Mouse (Mus musculus) hindbrain, embryonic 16.5 days (tissue): ENCODE data around the gene Olfr1211. TPM values are rescaled to one million over a fixed set of nuclear protein-coding genes. Genes with fewer than 3 reads are reported as not detected.

Source experiments
- ATAC-seq: fragments of 200-750 bp; cut with Nextera tagmentation; 2 replicates; pipeline ENCODE4 v1.8.0; 2017; ENCODE audit warnings: moderate TSS enrichment, moderate library complexity
- H3K27ac ChIP-seq: fragments of 300-500 bp; sonication (generic); 2 replicates; pipeline ENCODE4 v1.5.1; 2014; ENCODE audit warnings: low read depth, mild to moderate bottlenecking, control low read depth, low read length, moderate library complexity
- H3K27me3 ChIP-seq: fragments of 300-500 bp; sonication (generic); replicated peaks from 2 replicates; pipeline ENCODE4 v1.6.1; 2014; ENCODE audit warnings: low read length; ENCODE audit not compliant: control insufficient read depth, insufficient read depth
- H3K36me3 ChIP-seq: fragments of 300-500 bp; sonication (generic); 2 replicates; pipeline ENCODE4 v1.6.1; 2014; ENCODE audit warnings: mild to moderate bottlenecking, low read length, moderate library complexity, mixed read lengths; ENCODE audit not compliant: control insufficient read depth, insufficient read depth
- H3K4me1 ChIP-seq: fragments of 300-500 bp; sonication (generic); 2 replicates; pipeline ENCODE4 v1.6.1; 2014; ENCODE audit warnings: low read depth, low read length; ENCODE audit not compliant: control insufficient read depth, insufficient read depth
- H3K4me2 ChIP-seq: fragments of 300-500 bp; sonication (generic); 2 replicates; pipeline ENCODE4 v1.6.1; 2014; ENCODE audit warnings: mild to moderate bottlenecking, low read length, control low read depth, moderate library complexity
- H3K4me3 ChIP-seq: fragments of 300-500 bp; sonication (generic); 2 replicates; pipeline ENCODE4 v1.5.1; 2014; ENCODE audit warnings: mild to moderate bottlenecking, low read length, control low read depth, moderate library complexity
- H3K9ac ChIP-seq: fragments of 300-500 bp; sonication (generic); 2 replicates; pipeline ENCODE4 v1.6.1; 2014; ENCODE audit warnings: low read depth, mild to moderate bottlenecking, control low read depth, low read length, moderate library complexity
- H3K9me3 ChIP-seq: fragments of 300-500 bp; sonication (generic); 2 replicates; pipeline ENCODE4 v1.6.1; 2014; ENCODE audit warnings: mild to moderate bottlenecking, low read length, moderate library complexity; ENCODE audit not compliant: control insufficient read depth
- WGBS: fragments of 180-500 bp; shearing (Covaris S2); extraction: QIAGEN DNeasy Blood & Tissue Kit; methylation state at CpG from one replicate; pipeline ENCODE4 v1.1.7; 2014; 5-methylcytosine and 5-hydroxymethylcytosine counted together
- polyA plus RNA-seq: library from polyadenylated mRNA; unstranded; fragments of >200 nt; fragmentation: Nextera tagmentation; extraction: Ambion mirVana; gene quantifications from 2 replicates; pipeline ENCODE4 v1.2.1, GENCODE M21; 2015

The Olfr1211 gene
- polyA plus RNA-seq, result not detected in 2 replicates

DNA sequence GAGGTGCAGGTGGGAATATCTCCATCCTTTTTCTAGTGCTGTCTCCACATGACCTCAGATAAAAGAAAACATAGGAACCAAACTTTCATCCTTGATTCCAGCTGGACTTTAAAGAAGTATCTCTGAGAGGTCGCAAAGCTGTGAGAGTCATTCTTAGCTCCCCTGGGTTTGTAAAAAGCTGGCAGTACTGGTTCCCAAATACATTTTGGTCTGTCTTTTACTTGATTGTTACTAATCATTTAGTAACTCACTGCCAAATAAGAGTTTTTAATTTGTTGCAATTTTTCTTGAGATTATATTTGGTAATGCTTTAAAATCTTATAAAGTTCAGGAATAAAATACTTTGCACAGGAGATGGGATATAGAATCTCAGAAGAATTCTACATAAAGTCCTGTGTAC is at the start of gene Olfr1211:
Olfr1211 (minus strand) TSS at position 101 of the 400 bp plus-strand sequence.
- WGBS, result 97% methylated on average over 1 of the region's 1 CpGs
- no peak within 1 kb of the TSS for H3K4me2 ChIP-seq
- ATAC-seq, result no peak
- H3K36me3 ChIP-seq, result no peaks in the 10 kb centered on the region
- H3K4me1 ChIP-seq, result no peaks in the 10 kb centered on the region
- no peak within 1 kb of the TSS for H3K27ac ChIP-seq
- no peak within 1 kb of the TSS for H3K9ac ChIP-seq
- no peaks in the 10 kb centered on the region for H3K9me3 ChIP-seq
- no peak within 1 kb of the TSS for H3K4me3 ChIP-seq
- no peaks in the 10 kb centered on the region for H3K27me3 ChIP-seq

DNA sequence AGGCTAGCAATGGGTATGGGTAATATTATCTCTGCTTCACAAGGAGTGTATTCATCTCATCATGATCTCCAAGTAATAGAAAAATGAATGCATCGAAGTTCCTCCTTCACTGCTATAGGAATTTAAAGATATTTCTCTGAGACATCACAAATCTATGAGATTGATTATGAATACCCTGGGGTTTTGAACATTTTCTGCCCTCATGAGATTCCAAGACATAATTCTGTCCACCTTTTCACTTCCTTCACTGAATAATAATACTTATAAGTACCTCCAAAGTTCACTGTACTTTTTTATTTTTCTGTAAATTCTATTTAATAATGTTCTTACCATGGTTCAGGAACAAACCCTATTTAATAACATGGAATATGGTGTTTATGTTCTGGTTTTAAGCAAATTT is 42.3 kb upstream of the Olfr1211 start, which contains the start of gene Gm13762:
Gm13762 (minus strand) TSS at position 101 of the 400 bp plus-strand sequence.
- Histone ChIP-seq H3K4me1 (no peaks in the 10 kb centered on the region), H3K27ac (no peak within 1 kb of the TSS), H3K4me2 (no peak within 1 kb of the TSS), H3K27me3 (no peaks in the 10 kb centered on the region), H3K4me3 (no peak within 1 kb of the TSS), H3K9me3 (no peaks in the 10 kb centered on the region), H3K36me3 (no peaks in the 10 kb centered on the region), H3K9ac (no peak within 1 kb of the TSS)
- WGBS, result 91% methylated on average over 1 of the region's 1 CpGs
- ATAC-seq, result no peak

DNA sequence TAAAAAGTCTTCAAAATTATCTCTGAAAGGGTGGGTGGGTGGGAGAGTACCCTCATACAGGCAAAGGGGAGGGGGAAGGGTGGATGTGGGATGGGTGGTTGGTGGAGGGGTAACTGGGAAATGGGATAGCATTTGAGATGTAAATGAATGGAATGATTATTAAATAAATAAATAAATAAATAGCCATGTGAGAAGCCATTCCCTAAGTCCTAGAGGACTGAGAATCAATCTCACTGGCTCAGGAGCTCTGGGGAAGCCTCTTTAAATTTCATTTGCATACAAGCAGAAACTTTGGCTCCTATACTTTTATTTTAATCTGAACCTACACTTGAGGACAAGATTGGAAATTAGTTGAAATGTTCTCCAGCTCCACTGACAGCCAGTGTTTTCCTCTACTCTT is 15.8 kb upstream of the Olfr1211 start, which contains the start of gene Olfr1212:
Olfr1212 (plus strand) TSS at position 301 of the 400 bp plus-strand sequence.
- no peak within 1 kb of the TSS for H3K4me2 ChIP-seq
- no peak within 1 kb of the TSS for H3K9ac ChIP-seq
- H3K27ac ChIP-seq, result no peak within 1 kb of the TSS
- no peaks in the 10 kb centered on the region for H3K4me1 ChIP-seq
- no peaks in the 10 kb centered on the region for H3K9me3 ChIP-seq
- no peaks in the 10 kb centered on the region for H3K36me3 ChIP-seq
- ATAC-seq, result no peak
- H3K27me3 ChIP-seq, result no peaks in the 10 kb centered on the region
- no peak within 1 kb of the TSS for H3K4me3 ChIP-seq

DNA sequence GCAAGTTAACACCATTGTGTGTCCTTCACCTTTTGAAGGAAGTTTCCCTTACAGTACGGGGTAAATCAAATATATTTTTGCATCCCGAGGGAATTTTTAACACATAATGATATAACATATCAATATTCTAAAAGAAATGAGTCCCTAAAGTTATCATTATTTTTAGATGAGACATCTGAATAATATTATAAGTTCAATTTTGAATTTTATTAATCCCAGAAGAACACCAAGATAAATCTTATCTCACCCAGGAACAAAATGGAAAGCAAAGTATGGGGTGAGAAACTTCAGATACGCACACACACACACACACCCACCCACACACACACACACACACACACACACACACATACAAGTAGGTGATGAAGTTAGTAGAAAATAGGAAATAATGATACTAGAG is 22.9 kb downstream of the Olfr1211 start, which contains the start of gene Olfr1209:
Olfr1209 (minus strand) TSS at position 101 of the 400 bp plus-strand sequence.
- H3K9me3 ChIP-seq, result no peaks in the 10 kb centered on the region
- no peak within 1 kb of the TSS for H3K4me2 ChIP-seq
- 90% methylated on average over 3 of the region's 3 CpGs for WGBS
- H3K4me3 ChIP-seq, result no peak within 1 kb of the TSS
- H3K36me3 ChIP-seq, result no peaks in the 10 kb centered on the region
- no peak within 1 kb of the TSS for H3K9ac ChIP-seq
- no peaks in the 10 kb centered on the region for H3K4me1 ChIP-seq
- H3K27me3 ChIP-seq, result no peaks in the 10 kb centered on the region
- no peak for ATAC-seq
- no peak within 1 kb of the TSS for H3K27ac ChIP-seq

- ATAC-seq, result no peak
- Histone ChIP-seq H3K4me1 (no peaks in the 10 kb centered on the region), H3K27ac (no peak within 1 kb of the TSS), H3K9me3 (no peaks in the 10 kb centered on the region), H3K4me2 (no peak within 1 kb of the TSS), H3K27me3 (no peaks in the 10 kb centered on the region), H3K4me3 (no peak within 1 kb of the TSS), H3K36me3 (no peaks in the 10 kb centered on the region), H3K9ac (no peak within 1 kb of the TSS)
These were observed 35.7 kb downstream of the Olfr1211 start, which contains the start of gene Olfr1208 for GRCm38 (mm10) chr2:88902211-88902610. Gene Olfr1208, minus strand, starts transcription at chr2:88902311.

Other genes with a start within 250 kb of the Olfr1211 start
- not detected in 2 replicates for gene Olfr1195, start 248.9 kb downstream of the Olfr1211 start, polyA plus RNA-seq
- not detected in 2 replicates for gene Olfr1196, start 233.5 kb downstream of the Olfr1211 start, polyA plus RNA-seq
- gene Olfr1197, start 205.7 kb downstream of the Olfr1211 start, polyA plus RNA-seq, result not detected in 2 replicates
- not detected in 2 replicates for gene Olfr1198, start 186.7 kb downstream of the Olfr1211 start, polyA plus RNA-seq
- gene Olfr1199, start 177.6 kb downstream of the Olfr1211 start, polyA plus RNA-seq, result not detected in 2 replicates
- not detected in 2 replicates for gene Olfr1200, start 167.6 kb downstream of the Olfr1211 start, polyA plus RNA-seq
- gene Olfr1201, start 145.1 kb downstream of the Olfr1211 start, polyA plus RNA-seq, result not detected in 2 replicates
- gene Olfr1202, start 123.6 kb downstream of the Olfr1211 start, polyA plus RNA-seq, result not detected in 2 replicates
- not detected in 2 replicates for gene Olfr1205, start 108.4 kb downstream of the Olfr1211 start, polyA plus RNA-seq
- not detected in 2 replicates for gene Olfr1204, start 88.8 kb downstream of the Olfr1211 start, polyA plus RNA-seq
- not detected in 2 replicates for gene Olfr1206, start 74.9 kb downstream of the Olfr1211 start, polyA plus RNA-seq
- gene Olfr1208, start 35.8 kb downstream of the Olfr1211 start, polyA plus RNA-seq, result not detected in 2 replicates
- gene Olfr1209, start 23.0 kb downstream of the Olfr1211 start, polyA plus RNA-seq, result not detected in 2 replicates
- gene Olfr1212, start 15.9 kb upstream of the Olfr1211 start, polyA plus RNA-seq, result not detected in 2 replicates
- not detected in 2 replicates for gene Gm13762, start 42.2 kb upstream of the Olfr1211 start, polyA plus RNA-seq
- gene Olfr1214, start 54.5 kb upstream of the Olfr1211 start, polyA plus RNA-seq, result not detected in 2 replicates
- not detected in 2 replicates for gene Olfr1215, start 68.9 kb upstream of the Olfr1211 start, polyA plus RNA-seq
- gene Olfr1216, start 80.2 kb upstream of the Olfr1211 start, polyA plus RNA-seq, result not detected in 2 replicates
- not detected in 2 replicates for gene Olfr1217, start 94.0 kb upstream of the Olfr1211 start, polyA plus RNA-seq
- not detected in 2 replicates for gene Olfr1218, start 123.1 kb upstream of the Olfr1211 start, polyA plus RNA-seq
- not detected in 2 replicates for gene Olfr1219, start 145.4 kb upstream of the Olfr1211 start, polyA plus RNA-seq
- not detected in 2 replicates for gene Olfr1220, start 168.7 kb upstream of the Olfr1211 start, polyA plus RNA-seq
- not detected in 2 replicates for gene Olfr1221, start 179.2 kb upstream of the Olfr1211 start, polyA plus RNA-seq
- not detected in 2 replicates for gene Olfr1222, start 194.9 kb upstream of the Olfr1211 start, polyA plus RNA-seq
- not detected in 2 replicates for gene Olfr1223, start 213.4 kb upstream of the Olfr1211 start, polyA plus RNA-seq
- gene Olfr1224-ps1, start 226.0 kb upstream of the Olfr1211 start, polyA plus RNA-seq, result not detected in 2 replicates
- gene Olfr1225, start 236.6 kb upstream of the Olfr1211 start, polyA plus RNA-seq, result not detected in 2 replicates